Mouse (Mus musculus) midbrain, embryonic 14.5 days (tissue): ENCODE results near the gene Rab6b. TPM values are rescaled to one million over a fixed set of nuclear protein-coding genes. Genes with fewer than 3 reads are reported as not detected.

Source experiments
- ATAC-seq: fragments of 200-750 bp; cut with Nextera tagmentation; 2 replicates; pipeline ENCODE4 v1.8.0; 2017; ENCODE audit warnings: moderate number of reproducible peaks, moderate library complexity; ENCODE audit not compliant: low FRiP score, low TSS enrichment
- DNase-seq: peaks from one replicate; pipeline ENCODE4 v3.0.0-alpha.2; 2015
- H3K27ac ChIP-seq: fragments of 300-500 bp; sonication (generic); replicated peaks from 2 replicates; pipeline ENCODE4 v1.5.1; 2014; ENCODE audit warnings: mild to moderate bottlenecking, low read depth, low read length, moderate library complexity
- H3K27me3 ChIP-seq: fragments of 300-500 bp; sonication (generic); 2 replicates; pipeline ENCODE4 v1.6.1; 2014; ENCODE audit warnings: low read length, control low read depth, mixed read lengths; ENCODE audit not compliant: control insufficient read depth, insufficient read depth
- H3K36me3 ChIP-seq: fragments of 300-500 bp; sonication (generic); 2 replicates; pipeline ENCODE4 v1.6.1; 2014; ENCODE audit warnings: low read length, control low read depth; ENCODE audit not compliant: control insufficient read depth, insufficient read depth
- H3K4me1 ChIP-seq: fragments of 300-500 bp; sonication (generic); 2 replicates; pipeline ENCODE4 v1.6.1; 2014; ENCODE audit warnings: mild to moderate bottlenecking, antibody characterized with exemption, low read length, control low read depth; ENCODE audit not compliant: control insufficient read depth, insufficient read depth
- H3K4me2 ChIP-seq: fragments of 300-500 bp; sonication (generic); 2 replicates; pipeline ENCODE4 v1.6.1; 2014; ENCODE audit warnings: mild to moderate bottlenecking, low read length, moderate library complexity
- H3K4me3 ChIP-seq: fragments of 300-500 bp; sonication (generic); replicated peaks from 2 replicates; pipeline ENCODE4 v1.5.1; 2014; ENCODE audit warnings: low read depth, low read length
- H3K9ac ChIP-seq: fragments of 300-500 bp; sonication (generic); replicated peaks from 2 replicates; pipeline ENCODE4 v1.6.1; 2014; ENCODE audit warnings: mild to moderate bottlenecking, low read length, moderate library complexity
- H3K9me3 ChIP-seq: fragments of 300-500 bp; sonication (generic); 2 replicates; pipeline ENCODE4 v1.6.1; 2016; ENCODE audit warnings: low read length, control low read depth, mixed read lengths; ENCODE audit not compliant: control insufficient read depth
- WGBS: fragments of 180-500 bp; shearing (Covaris S2); extraction: QIAGEN DNeasy Blood & Tissue Kit; methylation state at CpG from one replicate; pipeline ENCODE4 v1.1.7; 2014; 5-methylcytosine and 5-hydroxymethylcytosine counted together
- polyA plus RNA-seq: library from polyadenylated mRNA; unstranded; fragments of >200 nt; fragmentation: Nextera tagmentation; extraction: Ambion mirVana; gene quantifications from 2 replicates; pipeline ENCODE4 v1.2.1, GENCODE M21; 2014

The Rab6b gene
- polyA plus RNA-seq, 1 experiment from 2014 or later: 64.2 TPM

DNA sequence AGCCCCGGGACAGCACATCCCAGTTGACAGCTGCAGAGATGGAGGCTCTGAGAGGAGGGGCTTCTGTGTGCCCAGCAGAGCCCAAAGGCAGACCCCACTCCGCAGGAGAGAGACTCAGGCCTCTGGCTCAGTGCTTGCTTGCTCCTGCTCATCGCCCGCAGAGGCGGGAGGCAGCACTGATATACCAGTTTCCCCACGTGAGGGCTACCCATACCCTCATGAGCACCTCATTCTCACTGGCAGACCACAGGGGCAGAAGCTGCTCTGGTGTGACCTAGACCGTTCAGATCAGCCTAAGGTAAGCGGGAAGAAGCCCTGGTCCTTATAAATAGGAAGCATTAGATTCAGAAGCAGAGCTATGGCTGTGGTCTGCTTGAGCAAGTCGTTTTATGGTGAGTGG lies 8.2 kb downstream of the Rab6b start:
- Histone ChIP-seq H3K36me3 (0 out of 2 replicates have a peak, but pooled peaks cover 3% of the 10 kb centered on the region), H3K27me3 (no peaks in the 10 kb centered on the region), H3K27ac (no peak overlapping the region), H3K4me3 (no peak overlapping the region), H3K4me2 (no peak overlapping the region), H3K4me1 (peaks cover 22% of the 10 kb centered on the region; the same call in 1 of the 2 replicates), H3K9ac (no peak overlapping the region), H3K9me3 (no peaks in the 10 kb centered on the region)
- ATAC-seq (no peak), DNase-seq (no peak)
- 79% methylated on average over 9 of the region's 9 CpGs for WGBS

DNA sequence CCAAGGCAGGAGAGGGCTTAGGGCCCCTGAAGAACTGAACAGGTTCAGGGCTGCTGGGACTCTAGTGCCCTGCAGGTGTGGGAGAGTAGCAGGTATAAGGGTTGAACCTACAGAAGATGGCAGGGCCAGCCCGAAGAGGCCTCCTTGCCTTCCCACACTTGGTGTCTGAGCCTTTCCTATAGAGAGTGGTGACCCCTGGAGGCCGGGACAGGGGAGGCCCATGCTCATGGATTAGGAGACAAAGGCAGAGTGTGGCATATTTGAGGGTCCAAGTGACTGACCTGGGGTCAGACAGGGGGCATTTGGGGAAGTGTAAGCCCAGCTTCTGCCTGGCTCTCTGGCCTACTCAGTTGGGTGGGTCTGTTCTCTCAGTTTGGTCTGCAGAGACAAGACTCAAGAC lies 8.6 kb downstream of the Rab6b start:
- no peak for ATAC-seq
- Histone ChIP-seq H3K36me3 (0 out of 2 replicates have a peak, but pooled peaks cover 3% of the 10 kb centered on the region), H3K9me3 (no peaks in the 10 kb centered on the region), H3K4me1 (peaks cover 22% of the 10 kb centered on the region; the same call in 1 of the 2 replicates), H3K9ac (no peak overlapping the region; the same call in 1 of the 2 replicates), H3K27me3 (no peaks in the 10 kb centered on the region), H3K4me3 (no peak overlapping the region), H3K27ac (no peak overlapping the region), H3K4me2 (no peak overlapping the region)
- WGBS: 45% methylated on average over 2 of the region's 2 CpGs
- no peak for DNase-seq

DNA sequence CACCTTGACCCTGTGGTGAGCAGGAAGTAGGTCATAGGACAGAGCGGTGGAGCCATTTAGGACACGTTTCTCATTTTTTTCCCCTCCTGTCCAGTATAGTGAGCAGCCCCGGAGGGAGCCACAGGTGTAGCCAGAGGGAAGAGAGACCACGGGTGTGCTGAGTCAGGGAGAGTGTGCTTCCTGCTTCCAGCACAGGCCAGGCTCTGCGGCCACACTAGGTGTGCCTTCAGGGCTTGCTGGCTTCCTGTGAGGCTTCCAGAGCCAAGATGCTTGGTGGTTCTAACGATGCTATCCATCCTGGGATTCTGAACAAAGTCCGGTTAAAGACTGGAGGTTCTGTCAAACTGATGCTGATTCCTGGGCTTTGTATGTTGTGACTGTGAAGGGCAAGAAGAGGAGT lies 10.0 kb downstream of the Rab6b start:
- H3K27me3 ChIP-seq: no peaks in the 10 kb centered on the region
- H3K9me3 ChIP-seq: no peaks in the 10 kb centered on the region
- ATAC-seq (no peak), DNase-seq (no peak)
- H3K9ac ChIP-seq: no peak overlapping the region
- H3K4me3 ChIP-seq: no peak overlapping the region
- WGBS: 84% methylated on average over 7 of the region's 7 CpGs
- no peak overlapping the region for H3K4me2 ChIP-seq
- no peak overlapping the region for H3K27ac ChIP-seq
- H3K36me3 ChIP-seq: 0 out of 2 replicates have a peak, but pooled peaks cover 3% of the 10 kb centered on the region
- peaks cover 22% of the 10 kb centered on the region; the same call in 1 of the 2 replicates for H3K4me1 ChIP-seq

DNA sequence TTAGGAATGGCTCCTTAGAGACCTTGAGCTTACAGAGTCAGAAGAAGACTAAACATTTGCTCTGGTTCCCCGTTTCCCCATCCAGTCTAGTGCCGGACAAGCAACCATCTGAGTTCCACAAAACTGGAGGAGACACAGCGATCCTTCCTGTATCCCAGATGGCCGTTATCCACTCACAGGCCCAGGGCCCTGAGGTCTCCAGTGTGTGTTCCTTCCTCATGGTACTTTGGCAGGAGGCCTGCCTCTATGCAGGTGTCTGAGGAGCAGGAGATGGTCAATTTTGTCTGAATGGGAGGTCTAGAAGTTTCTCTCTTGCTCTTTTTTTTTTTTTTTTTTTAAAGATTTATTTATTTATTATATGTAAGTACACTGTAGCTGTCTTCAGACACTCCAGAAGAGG lies 13.2 kb downstream of the Rab6b start:
- no peak for ATAC-seq
- H3K36me3 ChIP-seq: peaks cover 8% of the 10 kb centered on the region; the same call in 1 of the 2 replicates
- no peaks in the 10 kb centered on the region for H3K27me3 ChIP-seq
- H3K9ac ChIP-seq: no peak overlapping the region
- no peaks in the 10 kb centered on the region for H3K4me1 ChIP-seq
- DNase-seq: no peak
- H3K4me3 ChIP-seq: no peak overlapping the region
- 94% methylated on average over 4 of the region's 4 CpGs for WGBS
- no peak overlapping the region for H3K4me2 ChIP-seq
- H3K27ac ChIP-seq: no peak overlapping the region
- no peaks in the 10 kb centered on the region for H3K9me3 ChIP-seq

DNA sequence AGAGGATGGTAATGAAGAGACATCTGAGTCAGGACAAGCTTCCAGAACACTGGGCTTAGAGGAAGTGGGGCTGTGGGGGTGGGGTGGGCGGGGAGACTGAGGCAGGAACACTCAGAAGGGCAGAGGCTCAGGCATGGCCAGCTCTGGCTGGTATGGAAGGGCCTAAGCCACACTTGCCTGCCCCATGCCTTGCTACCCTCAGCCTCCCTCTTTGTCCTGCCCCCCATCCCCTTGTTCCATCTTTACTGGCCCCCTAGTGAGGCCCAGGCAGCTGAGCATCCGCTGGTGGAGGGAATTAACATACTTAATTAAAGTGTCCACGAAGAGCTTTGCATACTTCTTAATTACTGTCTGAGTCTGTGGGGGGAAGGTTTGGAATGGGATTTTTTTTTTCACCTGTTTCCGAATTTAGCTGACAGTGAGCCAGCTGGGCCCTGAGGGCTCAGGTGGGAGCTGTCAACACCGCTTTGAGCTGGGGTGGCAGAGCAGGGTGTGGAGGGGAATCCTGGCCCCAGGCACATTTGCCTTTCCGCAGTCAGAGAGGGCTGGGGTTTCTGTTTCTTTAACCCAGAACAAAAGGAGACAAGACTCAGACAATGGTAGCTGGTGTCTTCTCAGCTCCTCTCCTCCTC lies 22.0 kb downstream of the Rab6b start:
- Histone ChIP-seq H3K4me3 (no peak overlapping the region), H3K36me3 (peaks cover 10% of the 10 kb centered on the region; the same call in 1 of the 2 replicates), H3K27me3 (no peaks in the 10 kb centered on the region), H3K4me2 (no peak overlapping the region), H3K4me1 (peaks cover 38% of the 10 kb centered on the region), H3K27ac (peak overlapping the region; percentile 86), H3K9ac (peak overlapping the region; percentile 18; the same call in 1 of the 2 replicates), H3K9me3 (no peaks in the 10 kb centered on the region)
- ATAC-seq (peak; percentile 51; the same call in 1 of the 2 replicates), DNase-seq (peak; percentile 69)
- 11% methylated on average over 6 of the region's 6 CpGs for WGBS

DNA sequence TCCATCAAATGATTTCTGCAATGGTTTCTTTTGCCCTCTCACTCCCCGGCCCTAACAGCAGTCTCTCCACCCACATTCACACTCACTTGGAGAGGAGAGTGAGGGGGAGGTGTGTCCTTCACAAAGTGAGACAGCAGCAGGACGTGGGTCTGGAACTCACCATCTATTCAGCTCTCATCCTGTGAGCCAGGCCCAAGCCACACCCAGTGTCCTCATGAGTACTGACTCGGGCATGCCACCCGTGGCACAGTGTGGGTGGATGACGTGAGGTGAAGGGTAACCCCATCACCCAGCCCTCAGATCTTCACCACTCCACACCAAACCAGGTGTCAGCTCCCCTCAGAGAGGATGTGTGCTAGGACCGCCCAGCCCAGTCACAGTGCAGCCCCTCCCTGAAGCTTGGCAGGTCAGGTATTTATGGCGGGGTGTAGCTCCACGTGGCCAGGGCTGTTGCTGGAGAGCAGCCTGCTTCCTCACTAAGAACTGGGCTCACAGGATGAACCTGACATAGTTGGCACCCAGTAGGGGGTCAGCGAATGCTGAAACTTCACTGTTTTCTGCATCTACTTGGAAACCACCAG lies 23.0 kb downstream of the Rab6b start:
- Histone ChIP-seq H3K4me2 (no peak overlapping the region), H3K36me3 (peaks cover 4% of the 10 kb centered on the region; the same call in 1 of the 2 replicates), H3K9me3 (no peaks in the 10 kb centered on the region), H3K27ac (peak overlapping the region; percentile 86), H3K27me3 (no peaks in the 10 kb centered on the region), H3K4me1 (peaks cover 40% of the 10 kb centered on the region), H3K4me3 (no peak overlapping the region), H3K9ac (peak overlapping the region; percentile 18; the same call in 1 of the 2 replicates)
- ATAC-seq (no peak), DNase-seq (no peak)
- 67% methylated on average over 9 of the region's 9 CpGs for WGBS

DNA sequence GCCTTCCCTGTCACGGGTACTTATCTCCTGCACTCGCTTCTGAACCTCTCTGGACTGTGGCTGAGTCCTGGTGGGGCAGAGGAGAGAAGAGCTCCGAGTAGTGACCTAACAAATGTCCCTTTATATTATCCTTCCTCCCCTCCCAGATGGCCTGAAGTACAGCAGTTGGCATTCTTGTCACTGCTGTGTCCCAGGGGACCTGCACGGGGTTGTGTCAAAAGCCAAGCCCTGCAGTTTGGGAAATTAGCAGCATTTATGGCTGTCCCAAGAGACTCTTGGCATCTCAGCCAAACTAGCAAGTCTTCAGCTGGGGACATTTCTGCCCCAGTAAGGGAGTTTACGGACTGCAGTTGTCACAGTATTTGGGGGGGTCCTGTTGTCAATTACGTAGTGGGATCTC lies 27.9 kb downstream of the Rab6b start:
- 68% methylated on average over 6 of the region's 6 CpGs for WGBS

DNA sequence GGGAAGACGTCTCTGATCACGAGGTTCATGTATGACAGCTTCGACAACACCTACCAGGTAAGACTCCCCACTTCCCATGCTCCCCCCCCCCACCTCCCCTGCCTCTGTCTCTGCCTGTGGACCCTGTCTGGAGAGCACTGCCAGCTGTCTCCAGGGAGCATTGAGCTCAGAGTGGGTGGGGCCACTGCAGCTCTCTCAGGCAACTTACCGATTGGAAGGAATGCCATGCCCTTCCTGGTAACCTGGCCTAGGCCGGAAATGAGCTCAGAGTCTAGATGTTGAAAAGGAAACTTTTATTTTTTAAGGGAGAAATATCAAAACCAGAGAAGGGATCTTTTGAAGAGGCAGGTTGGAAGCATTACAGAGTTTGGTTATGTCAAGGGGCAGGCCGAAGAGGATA lies 28.8 kb downstream of the Rab6b start:
- H3K4me2 ChIP-seq: no peak overlapping the region
- DNase-seq (no peak), ATAC-seq (no peak)
- H3K4me3 ChIP-seq: no peak overlapping the region
- WGBS: 85% methylated on average over 6 of the region's 6 CpGs
- peaks cover 22% of the 10 kb centered on the region; the same call in 1 of the 2 replicates for H3K36me3 ChIP-seq
- no peaks in the 10 kb centered on the region for H3K9me3 ChIP-seq
- peaks cover 30% of the 10 kb centered on the region for H3K4me1 ChIP-seq
- H3K27me3 ChIP-seq: no peaks in the 10 kb centered on the region
- no peak overlapping the region for H3K9ac ChIP-seq
- no peak overlapping the region for H3K27ac ChIP-seq

More for the DNA sequence above, 27.9 kb downstream of the Rab6b start:
- no peak for DNase-seq
- H3K9ac ChIP-seq: no peak overlapping the region
- no peak overlapping the region for H3K4me2 ChIP-seq
- H3K9me3 ChIP-seq: no peaks in the 10 kb centered on the region
- peaks cover 22% of the 10 kb centered on the region; the same call in 1 of the 2 replicates for H3K36me3 ChIP-seq
- no peak for ATAC-seq
- H3K27me3 ChIP-seq: no peaks in the 10 kb centered on the region
- H3K4me3 ChIP-seq: no peak overlapping the region
- H3K4me1 ChIP-seq: peaks cover 32% of the 10 kb centered on the region
- no peak overlapping the region for H3K27ac ChIP-seq

DNA sequence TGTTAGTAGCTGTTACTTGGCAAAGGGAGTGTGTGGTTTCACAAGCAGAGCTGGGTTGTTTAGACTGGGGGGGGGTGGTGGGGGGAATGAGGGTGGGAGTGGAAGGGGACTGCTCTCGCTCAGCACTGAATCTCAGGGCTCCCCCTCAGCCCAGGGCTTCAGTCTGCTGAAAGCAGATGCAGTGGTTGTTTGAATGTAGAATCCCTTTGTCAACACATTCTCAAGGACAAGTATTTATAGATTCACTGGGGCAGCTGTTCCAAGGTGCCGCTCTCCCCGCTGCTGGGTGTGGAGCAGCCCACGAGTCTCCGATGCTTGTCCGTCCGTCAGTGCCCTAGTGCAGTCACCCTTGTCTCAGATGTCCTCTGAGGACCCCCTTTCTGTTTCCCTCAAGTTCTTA lies 29.7 kb downstream of the Rab6b start:
- H3K9me3 ChIP-seq: no peaks in the 10 kb centered on the region
- H3K4me2 ChIP-seq: no peak overlapping the region
- H3K4me3 ChIP-seq: no peak overlapping the region
- ATAC-seq: no peak
- 85% methylated on average over 7 of the region's 7 CpGs for WGBS
- peaks cover 39% of the 10 kb centered on the region for H3K4me1 ChIP-seq
- peaks cover 22% of the 10 kb centered on the region; the same call in 1 of the 2 replicates for H3K36me3 ChIP-seq
- H3K27me3 ChIP-seq: no peaks in the 10 kb centered on the region
- H3K9ac ChIP-seq: no peak overlapping the region
- DNase-seq: no peak
- no peak overlapping the region for H3K27ac ChIP-seq
